ENCODE assay signal across 10 mouse cellular contexts in genomic region chr2:152633334-152633733, GRCm38 (mm10). TPM values are rescaled to one million over a fixed set of nuclear protein-coding genes. Genes with fewer than 3 reads are reported as not detected.
DNase-seq lines count a peak whose midpoint lies in the region; ATAC-seq and TF ChIP-seq lines count a peak whose summit lies in the region.
"Had no signal": no experiment of that assay in that cellular context is flagged by ENCODE, and none has a peak within 500 bp of the region (broad histone marks: within the 10 kb centered on the region; RNA-seq: fewer than 3 reads in every experiment).

No protein-coding gene starts in this region.

- H3K9me3 ChIP-seq in heart, embryonic 15.5 days (replicated peaks), result no peaks in the 10 kb centered on the region
- H3K9me3 ChIP-seq in midbrain, postnatal 0 days (ENCODE audit: low read length), result no peaks in the 10 kb centered on the region

- peak overlapping the region; percentile 22 for H3K4me3 ChIP-seq in heart, embryonic 15.5 days
- no peak overlapping the region for H3K4me3 ChIP-seq in midbrain, postnatal 0 days (ENCODE audit: low read depth, low read length)

- peaks cover 39% of the 10 kb centered on the region for H3K4me1 ChIP-seq in heart, embryonic 15.5 days (replicated peaks)
- 0 out of 2 replicates have a peak, but pooled peaks cover 3% of the 10 kb centered on the region for H3K4me1 ChIP-seq in midbrain, postnatal 0 days (ENCODE audit: insufficient read depth, low read length)

- WGBS in heart, embryonic 15.5 days, result 23% methylated on average over 17 of the region's 17 CpGs
- 55% methylated on average over 17 of the region's 17 CpGs for WGBS in midbrain, postnatal 0 days

- H3K36me3 ChIP-seq in heart, embryonic 15.5 days, result no peaks in the 10 kb centered on the region
- no peaks in the 10 kb centered on the region for H3K36me3 ChIP-seq in midbrain, postnatal 0 days (ENCODE audit: insufficient read depth, low read length)

- H3K27me3 ChIP-seq in heart, embryonic 15.5 days, result peaks cover 6% of the 10 kb centered on the region; the same call in 1 of the 2 replicates
- peaks cover 5% of the 10 kb centered on the region; the same call in 1 of the 2 replicates for H3K27me3 ChIP-seq in midbrain, postnatal 0 days (ENCODE audit: insufficient read depth, low read length)

- H3K9ac ChIP-seq in heart, embryonic 15.5 days, result peak overlapping the region; percentile 35
- H3K9ac ChIP-seq in midbrain, postnatal 0 days (replicated peaks; ENCODE audit: low read length, poor library complexity, severe bottlenecking), result no peak overlapping the region

- H3K4me2 ChIP-seq in heart, embryonic 15.5 days, result peak overlapping the region; percentile 50
- H3K4me2 ChIP-seq in midbrain, postnatal 0 days (ENCODE audit: low read depth, low read length, poor library complexity, severe bottlenecking), result no peak overlapping the region

- TF ChIP-seq CTCF in midbrain, postnatal 0 days (IDR thresholded peaks at IDR 0.05), result no peak

- peak; percentile 17 for DNase-seq in adrenal gland, postnatal 10 days
- DNase-seq in adrenal gland, postnatal 4 days (ENCODE audit: low spot score in 2 of 2), result no peak
- peak; percentile 54 for DNase-seq in kidney, postnatal 10 days
- no peak for DNase-seq in kidney, adult 9 months
- peak; percentile 33 for DNase-seq in midbrain, postnatal 0 days (ENCODE audit: low spot score)
- DNase-seq in left cerebral cortex, postnatal 4 days, result no peak

- peak overlapping the region; percentile 56 for H3K27ac ChIP-seq in heart, embryonic 15.5 days
- no peak overlapping the region for H3K27ac ChIP-seq in midbrain, postnatal 0 days (ENCODE audit: low read depth, low read length)

- intact Hi-C loops in left cerebral cortex, postnatal 4 days (cut with DNase I), result no loop called here

- no peak for ATAC-seq in heart, embryonic 15.5 days (replicated peaks; ENCODE audit: insufficient number of reproducible peaks, insufficient read depth, low FRiP score, low read depth)
- ATAC-seq in midbrain, postnatal 0 days (ENCODE audit: low FRiP score), result no peak
- ATAC-seq in cerebellum, adult (ENCODE audit: insufficient number of reproducible peaks, low FRiP score, low TSS enrichment), result no peak
- ATAC-seq: inflammation-experienced regulatory T-cells, adult 6 months had no signal

RNA-seq across cellular contexts. Expression of gene Rem1, which starts 6.6 kb away (rescaled TPM):
- total RNA-seq in adrenal gland, postnatal 10 days (2021), result 10 to 100 TPM in 1 of 2 experiments, 1 to 10 TPM in 1; 7.2 to 10.1 TPM
- 10 to 100 TPM; 11.5 to 17.9 TPM for total RNA-seq in adrenal gland, postnatal 4 days (2021)
- polyA plus RNA-seq in heart, embryonic 15.5 days (2015; fragmentation: Nextera tagmentation; extraction: Ambion mirVana), result 12.1 and 12.7 TPM in 2 replicates
- 0.16 and 0.33 TPM in 2 replicates for total RNA-seq in midbrain, postnatal 0 days (2014; rRNA removed)
- 0.49 and 0.94 TPM in 2 replicates for polyA plus RNA-seq in midbrain, postnatal 0 days (2015; fragmentation: Nextera tagmentation; extraction: Ambion mirVana)
- under 1 TPM; 0.62 to 0.86 TPM for total RNA-seq in left cerebral cortex, postnatal 4 days (2021)
- polyA plus RNA-seq: inflammation-experienced regulatory T-cells, adult 6 months had no signal

RNA-seq across cellular contexts. Expression of gene Defb25, which starts 10.5 kb away (rescaled TPM):
- total RNA-seq in adrenal gland, postnatal 10 days (2021), result not detected
- total RNA-seq in adrenal gland, postnatal 4 days (2021), result 1 to 10 TPM; 2.4 to 2.8 TPM
- polyA plus RNA-seq in heart, embryonic 15.5 days (2015; fragmentation: Nextera tagmentation; extraction: Ambion mirVana), result 0.77 and 0.86 TPM in 2 replicates
- total RNA-seq in midbrain, postnatal 0 days (2014; rRNA removed), result not detected in 2 replicates
- polyA plus RNA-seq in midbrain, postnatal 0 days (2015; fragmentation: Nextera tagmentation; extraction: Ambion mirVana), result 0.79 and 1.2 TPM in 2 replicates
- total RNA-seq in left cerebral cortex, postnatal 4 days (2021), result not detected
- polyA plus RNA-seq: cortical plate, adult 2 months had no signal

RNA-seq across cellular contexts. Expression of gene Defb36, which starts 29.2 kb away (rescaled TPM):
- under 1 TPM in 1 of 2 experiments, not detected in 1; 0.73 TPM for total RNA-seq in adrenal gland, postnatal 10 days (2021)
- total RNA-seq in adrenal gland, postnatal 4 days (2021), result 1 to 10 TPM; 2.0 to 2.3 TPM
- not detected in 2 replicates for polyA plus RNA-seq in heart, embryonic 15.5 days (2015; fragmentation: Nextera tagmentation; extraction: Ambion mirVana)
- total RNA-seq in midbrain, postnatal 0 days (2014; rRNA removed), result not detected in 2 replicates
- polyA plus RNA-seq in midbrain, postnatal 0 days (2015; fragmentation: Nextera tagmentation; extraction: Ambion mirVana), result not detected in 2 replicates
- total RNA-seq in left cerebral cortex, postnatal 4 days (2021), result not detected
- polyA plus RNA-seq: cortical plate, adult 2 months; inflammation-experienced regulatory T-cells, adult 6 months had no signal

RNA-seq across cellular contexts. Expression of gene Defb45, which starts 34.1 kb away (rescaled TPM):
- not detected for total RNA-seq in adrenal gland, postnatal 10 days (2021)
- total RNA-seq in adrenal gland, postnatal 4 days (2021), result not detected
- not detected in 2 replicates for polyA plus RNA-seq in heart, embryonic 15.5 days (2015; fragmentation: Nextera tagmentation; extraction: Ambion mirVana)
- total RNA-seq in midbrain, postnatal 0 days (2014; rRNA removed), result not detected in 2 replicates
- not detected in 2 replicates for polyA plus RNA-seq in midbrain, postnatal 0 days (2015; fragmentation: Nextera tagmentation; extraction: Ambion mirVana)
- not detected for total RNA-seq in left cerebral cortex, postnatal 4 days (2021)
- polyA plus RNA-seq: cortical plate, adult 2 months; inflammation-experienced regulatory T-cells, adult 6 months had no signal

RNA-seq across cellular contexts. Expression of gene H13, which starts 35.9 kb away (rescaled TPM):
- total RNA-seq in adrenal gland, postnatal 10 days (2021), result 100 to 1,000 TPM; 105 to 125 TPM
- total RNA-seq in adrenal gland, postnatal 4 days (2021), result 100 to 1,000 TPM; 138 to 140 TPM
- 70.6 and 86.1 TPM in 2 replicates for polyA plus RNA-seq in heart, embryonic 15.5 days (2015; fragmentation: Nextera tagmentation; extraction: Ambion mirVana)
- total RNA-seq in midbrain, postnatal 0 days (2014; rRNA removed), result 166 and 173 TPM in 2 replicates
- polyA plus RNA-seq in midbrain, postnatal 0 days (2015; fragmentation: Nextera tagmentation; extraction: Ambion mirVana), result 175 and 182 TPM in 2 replicates
- total RNA-seq in left cerebral cortex, postnatal 4 days (2021), result 100 to 1,000 TPM; 149 to 160 TPM

Comparison
In these comparisons a context has a peak if more than half of its experiments do, and no peak if none do; other contexts are left out.
1. DNase-seq: peak in adrenal gland, postnatal 10 days (single experiment), kidney, postnatal 10 days (single experiment) and midbrain, postnatal 0 days (single experiment); none in adrenal gland, postnatal 4 days (0 of 2), kidney, adult 9 months (single experiment) and left cerebral cortex, postnatal 4 days (single experiment).